Mouse (Mus musculus) cerebellum, adult 2 months (tissue): ENCODE data around the gene Ntpcr.

Experiments
- CTCF ChIP-seq: fragments of 200-500 bp; IDR thresholded peaks from 2 replicates; pipeline ENCODE4 v1.5.1; 2011; ENCODE audit warnings: low read depth, mild to moderate bottlenecking, control low read depth, low read length, moderate library complexity, borderline replicate concordance; ENCODE audit not compliant: insufficient read depth
- POLR2A ChIP-seq: fragments of 200-500 bp; IDR thresholded peaks from 2 replicates; pipeline ENCODE4 v1.6.1; 2011; ENCODE audit warnings: low read length, control low read depth, borderline replicate concordance; ENCODE audit not compliant: insufficient read depth

DNA sequence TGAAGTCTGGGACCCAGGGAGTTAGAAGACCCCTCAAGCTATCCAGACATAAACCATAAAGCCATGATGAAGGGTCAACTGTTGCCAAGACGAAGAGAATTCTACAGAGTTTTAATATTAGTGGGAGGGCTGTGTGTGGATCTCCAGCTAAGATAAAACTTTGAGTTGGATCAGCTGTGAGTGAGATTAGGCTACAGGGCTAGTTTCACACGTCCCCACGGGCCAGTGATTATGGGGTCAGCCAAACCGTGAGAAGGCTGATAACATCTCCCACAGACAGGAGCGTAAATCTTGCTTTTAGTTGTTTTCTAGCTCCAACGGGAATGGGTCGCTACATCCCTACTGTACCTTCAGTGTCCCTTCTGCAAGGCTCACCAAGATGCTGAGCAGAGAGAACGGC lies 49.9 kb downstream of the Ntpcr start:
- TF ChIP-seq CTCF (no peak), POLR2A (no peak)
